In genomic region chr10:111666963-111667362, GRCm38 (mm10) we compare ENCODE assay signal across 25 mouse cellular contexts.
A peak's percentile ranks its signal among the peaks of the same experiment; 100 is the strongest.
DNase-seq lines count a peak whose midpoint lies in the region; ATAC-seq and TF ChIP-seq lines count a peak whose summit lies in the region.
"Had no signal": no experiment of that assay in that cellular context is flagged by ENCODE, and none has a peak within 500 bp of the region (broad histone marks: within the 10 kb centered on the region; RNA-seq: fewer than 3 reads in every experiment).

No protein-coding gene starts in this region.

- H3K27me3 ChIP-seq in heart, embryonic 11.5 days (ENCODE audit: control insufficient read depth, insufficient read depth, low read length) = no peaks in the 10 kb centered on the region
- no peaks in the 10 kb centered on the region; the same call in 1 of the 2 replicates for H3K27me3 ChIP-seq in heart, embryonic 14.5 days (ENCODE audit: control insufficient read depth, insufficient read depth, low read length)
- no peaks in the 10 kb centered on the region for H3K27me3 ChIP-seq in heart, adult 2 months (ENCODE audit: control insufficient read depth, insufficient read depth, low read length)
- peaks cover 26% of the 10 kb centered on the region for H3K27me3 ChIP-seq in hindbrain, embryonic 10.5 days (ENCODE audit: insufficient read depth, poor library complexity, severe bottlenecking)
- H3K27me3 ChIP-seq in hindbrain, embryonic 11.5 days (ENCODE audit: control insufficient read depth, insufficient read depth, low read length) = no peaks in the 10 kb centered on the region
- H3K27me3 ChIP-seq in MEL (ENCODE audit: control insufficient read depth in 1 of 2, insufficient read depth in 2 of 2, low read length in 2 of 2) = no peaks in the 10 kb centered on the region; a peak in 1 of 4 replicates
- H3K27me3 ChIP-seq: Patski had no signal

- TF ChIP-seq POLR2A in heart, adult 2 months (IDR thresholded peaks at IDR 0.05; ENCODE audit: insufficient read depth, low read depth, low read length) = no peak
- TF ChIP-seq POLR2A in MEL (IDR thresholded peaks at IDR 0.05; ENCODE audit: control insufficient read depth in 1 of 2, insufficient read depth in 1 of 2, low read depth in 1 of 2, low read length in 2 of 2, poor library complexity in 1 of 2) = no peak

- 45% methylated on average over 13 of the region's 13 CpGs for WGBS in heart, embryonic 11.5 days (ENCODE audit: insufficient replicate concordance)
- WGBS in heart, embryonic 14.5 days = 43% methylated on average over 13 of the region's 13 CpGs
- 64% methylated on average over 13 of the region's 13 CpGs for WGBS in heart, adult 2 months
- WGBS in hindbrain, embryonic 10.5 days = 89% methylated on average over 13 of the region's 13 CpGs
- WGBS in hindbrain, embryonic 11.5 days = 91% methylated on average over 13 of the region's 13 CpGs

- no peak for TF ChIP-seq CTCF in heart, adult 2 months (IDR thresholded peaks at IDR 0.05)
- no peak for TF ChIP-seq CTCF in MEL (IDR thresholded peaks at IDR 0.05 in 2 of 3, conservative IDR thresholded peaks at IDR 0.05 in 1 of 3; ENCODE audit: control insufficient read depth in 1 of 3, insufficient read depth in 1 of 3, low read depth in 2 of 3, low read length in 3 of 3, poor library complexity in 1 of 3, severe bottlenecking in 1 of 3)

- H3K4me2 ChIP-seq in heart, embryonic 11.5 days = peak overlapping the region; percentile 4
- peak overlapping the region; percentile 46 for H3K4me2 ChIP-seq in heart, embryonic 14.5 days (ENCODE audit: low read length)
- no peak overlapping the region for H3K4me2 ChIP-seq in hindbrain, embryonic 11.5 days (replicated peaks; ENCODE audit: low read depth, low read length)
- H3K4me2 ChIP-seq: hindbrain, embryonic 14.5 days had no signal

- TF ChIP-seq EP300 in heart, adult 2 months (IDR thresholded peaks at IDR 0.05; ENCODE audit: insufficient read depth, low read depth, low read length) = no peak
- peak; percentile 31 to 64; a peak in 3 of 4 replicates for TF ChIP-seq EP300 in MEL (IDR thresholded peaks at IDR 0.05; ENCODE audit: low read depth in 1 of 2, low read length in 2 of 2)

- H3K4me3 ChIP-seq in heart, embryonic 11.5 days (ENCODE audit: low read depth, low read length) = no peak overlapping the region
- no peak overlapping the region for H3K4me3 ChIP-seq in heart, embryonic 14.5 days (ENCODE audit: control insufficient read depth in 1 of 2, insufficient read depth in 1 of 2, low read depth in 1 of 2, low read length in 2 of 2)
- H3K4me3 ChIP-seq in heart, adult 2 months = no peak overlapping the region
- H3K4me3 ChIP-seq in hindbrain, embryonic 10.5 days = no peak overlapping the region
- H3K4me3 ChIP-seq in hindbrain, embryonic 11.5 days (ENCODE audit: low read depth, low read length) = no peak overlapping the region
- H3K4me3 ChIP-seq in MEL (ENCODE audit: control insufficient read depth in 1 of 2, insufficient read depth in 1 of 2, low read depth in 2 of 2, low read length in 2 of 2) = no peak overlapping the region
- H3K4me3 ChIP-seq: forebrain, embryonic 10.5 days had no signal

- H3K36me3 ChIP-seq in heart, embryonic 11.5 days (ENCODE audit: control insufficient read depth, insufficient read depth, low read length) = no peaks in the 10 kb centered on the region
- no peaks in the 10 kb centered on the region for H3K36me3 ChIP-seq in heart, embryonic 14.5 days (ENCODE audit: control insufficient read depth, insufficient read depth, low read length)
- H3K36me3 ChIP-seq in heart, adult 2 months (ENCODE audit: control insufficient read depth, insufficient read depth, low read length) = no peaks in the 10 kb centered on the region
- no peaks in the 10 kb centered on the region for H3K36me3 ChIP-seq in hindbrain, embryonic 10.5 days
- no peaks in the 10 kb centered on the region for H3K36me3 ChIP-seq in hindbrain, embryonic 11.5 days (ENCODE audit: control insufficient read depth, insufficient read depth, low read length)
- peaks cover 0 to 19% of the 10 kb centered on the region in 2 experiments; a peak in 2 of 4 replicates for H3K36me3 ChIP-seq in MEL (ENCODE audit: control insufficient read depth in 1 of 2, insufficient read depth in 2 of 2, low read length in 2 of 2)
- H3K36me3 ChIP-seq: forebrain, embryonic 10.5 days had no signal

- TF ChIP-seq RAD21 in MEL (IDR thresholded peaks at IDR 0.05; ENCODE audit: low read depth, low read length) = no peak

- H3K9ac ChIP-seq in heart, embryonic 11.5 days (ENCODE audit: low read depth, low read length) = 0 out of 2 replicates have a peak overlapping the region, but pooled peaks have one; percentile 3
- H3K9ac ChIP-seq in heart, embryonic 14.5 days (ENCODE audit: low read length) = peak overlapping the region; percentile 41; the same call in 1 of the 2 replicates
- H3K9ac ChIP-seq in heart, adult 2 months (ENCODE audit: low read depth, low read length) = no peak overlapping the region
- no peak overlapping the region for H3K9ac ChIP-seq in hindbrain, embryonic 11.5 days (ENCODE audit: low read depth, low read length)
- no peak overlapping the region for H3K9ac ChIP-seq in MEL (ENCODE audit: control insufficient read depth, low read depth, low read length, poor library complexity, severe bottlenecking)
- H3K9ac ChIP-seq: hindbrain, embryonic 14.5 days had no signal

- no peaks in the 10 kb centered on the region for H3K9me3 ChIP-seq in heart, embryonic 11.5 days (replicated peaks; ENCODE audit: control insufficient read depth, low read length)
- no peaks in the 10 kb centered on the region for H3K9me3 ChIP-seq in heart, embryonic 14.5 days (ENCODE audit: control insufficient read depth, low read length)
- no peaks in the 10 kb centered on the region for H3K9me3 ChIP-seq in hindbrain, embryonic 10.5 days
- no peaks in the 10 kb centered on the region for H3K9me3 ChIP-seq in hindbrain, embryonic 11.5 days (ENCODE audit: control insufficient read depth, low read length)
- H3K9me3 ChIP-seq in MEL (replicated peaks; ENCODE audit: insufficient read depth, low read length) = no peaks in the 10 kb centered on the region
- H3K9me3 ChIP-seq: forebrain, embryonic 10.5 days had no signal

- H3K4me1 ChIP-seq in heart, embryonic 11.5 days (ENCODE audit: control insufficient read depth, insufficient read depth, low read length) = peaks cover 5% of the 10 kb centered on the region; the same call in 1 of the 2 replicates
- H3K4me1 ChIP-seq in heart, embryonic 14.5 days (ENCODE audit: control insufficient read depth in 2 of 2, insufficient read depth in 2 of 2, low read length in 2 of 2) = peaks cover 3 to 6% of the 10 kb centered on the region in 2 experiments; a peak in 3 of 4 replicates
- no peaks in the 10 kb centered on the region for H3K4me1 ChIP-seq in heart, adult 2 months (ENCODE audit: control insufficient read depth, insufficient read depth, low read length)
- H3K4me1 ChIP-seq in hindbrain, embryonic 10.5 days (replicated peaks) = peaks cover 23% of the 10 kb centered on the region
- no peaks in the 10 kb centered on the region for H3K4me1 ChIP-seq in hindbrain, embryonic 11.5 days (replicated peaks; ENCODE audit: control insufficient read depth, insufficient read depth, low read length)
- peaks cover 14 to 17% of the 10 kb centered on the region in 2 experiments for H3K4me1 ChIP-seq in MEL (ENCODE audit: control insufficient read depth in 1 of 2, insufficient read depth in 2 of 2, low read length in 2 of 2)

- no peak for ATAC-seq in heart, embryonic 11.5 days (replicated peaks; ENCODE audit: insufficient number of reproducible peaks, low FRiP score, low TSS enrichment)
- no peak for ATAC-seq in heart, embryonic 14.5 days (ENCODE audit: insufficient number of reproducible peaks, insufficient read depth, low FRiP score, low read depth)
- ATAC-seq in hindbrain, embryonic 11.5 days (ENCODE audit: low FRiP score) = no peak
- ATAC-seq: CD4-positive, CD25-positive, alpha-beta regulatory T cell, adult 4 months; forebrain, embryonic 14.5 days; inflammation-experienced regulatory T-cells, adult 6 months; intestine, embryonic 16.5 days; Patski had no signal

- DNase-seq in heart, postnatal 4 days = no peak
- DNase-seq in heart, adult 2 months = no peak
- no peak for DNase-seq in hindbrain, embryonic 10.5 days (ENCODE audit: low spot score)
- no peak for DNase-seq in hindbrain, embryonic 11.5 days (ENCODE audit: low spot score)
- peak; percentile 33 for DNase-seq in MEL (ENCODE audit: low read depth, low spot score)
- no peak for DNase-seq in right cerebral cortex, postnatal 14 days
- DNase-seq: adrenal gland, postnatal 10 days; adrenal gland, postnatal 36 days; cerebellum, adult 18-20 months; cerebellum, adult 9-10 months; cerebellum, postnatal 14 days; gastrocnemius, postnatal 25 days; heart, adult 18-20 months; kidney, adult 18-20 months; kidney, adult 9 months had no signal

- no peak overlapping the region for H3K27ac ChIP-seq in heart, embryonic 11.5 days (ENCODE audit: low read depth, low read length)
- H3K27ac ChIP-seq in heart, embryonic 14.5 days (replicated peaks in 1 of 2; ENCODE audit: control insufficient read depth in 1 of 2, insufficient read depth in 1 of 2, low read depth in 2 of 2, low read length in 2 of 2) = no peak overlapping the region
- no peak overlapping the region for H3K27ac ChIP-seq in heart, adult 2 months
- 0 out of 2 replicates have a peak overlapping the region, but pooled peaks have one; percentile 35 for H3K27ac ChIP-seq in hindbrain, embryonic 10.5 days
- no peak overlapping the region for H3K27ac ChIP-seq in hindbrain, embryonic 11.5 days (ENCODE audit: low read depth, low read length)
- no peak overlapping the region for H3K27ac ChIP-seq in MEL (ENCODE audit: control insufficient read depth, low read depth, low read length)
- H3K27ac ChIP-seq: forebrain, embryonic 10.5 days; hindbrain, embryonic 14.5 days; hindbrain, postnatal 0 days had no signal

- intact Hi-C loops in heart, adult 2 months (cut with DNase I) = no loop called here

- H3K79me2 ChIP-seq in heart, adult 2 months (replicated peaks; ENCODE audit: control insufficient read depth, insufficient read depth, low read length) = no peaks in the 10 kb centered on the region
- no peaks in the 10 kb centered on the region for H3K79me2 ChIP-seq in MEL (ENCODE audit: control insufficient read depth, insufficient read depth, low read length, poor library complexity)

TF ChIP-seq in MEL, 35 proteins besides CTCF, POLR2A, EP300 and RAD21:
- TF ChIP-seq TAL1 (IDR thresholded peaks at IDR 0.05; ENCODE audit: low read length) = no peak
- peak; percentile 44; the same call in 1 of the 2 replicates for TF ChIP-seq TCF12 (IDR thresholded peaks at IDR 0.05; ENCODE audit: low read depth, low read length)
- TF ChIP-seq MEF2A (IDR thresholded peaks at IDR 0.05; ENCODE audit: extremely low read depth, insufficient replicate concordance, low read depth, low read length, poor library complexity, severe bottlenecking) = no peak
- peak; percentile 59; the same call in 1 of the 2 replicates for TF ChIP-seq GATA1 (IDR thresholded peaks at IDR 0.05; ENCODE audit: low read depth, low read length)
- peak; percentile 23; the same call in 1 of the 2 replicates for TF ChIP-seq ETS1 (IDR thresholded peaks at IDR 0.05; ENCODE audit: low read depth, low read length)

Comparison
In these comparisons a context has a peak if more than half of its experiments do, and no peak if none do; other contexts are left out.
1. H3K9ac ChIP-seq: peak in heart, embryonic 11.5 days (single experiment) and heart, embryonic 14.5 days (single experiment); none in heart, adult 2 months (single experiment), hindbrain, embryonic 11.5 days (single experiment) and MEL (single experiment).